Mouse (Mus musculus) heart, embryonic 10.5 days (tissue): ENCODE measurements at regions not wholly inside any gene's neighbourhood (a gene's known extent, or its start where the extent isn't known, plus 50 kb on each side); places are given as distances from the start of the nearest gene placed in this dataset.

Experiments
- DNase-seq: peaks from one replicate; pipeline ENCODE4 v3.0.0-alpha.2; 2017; ENCODE audit warnings: low spot score
- H3K27ac ChIP-seq: fragments of 300-500 bp; sonication (generic); 2 replicates; pipeline ENCODE4 v1.5.1; 2016; ENCODE audit warnings: mild to moderate bottlenecking
- H3K27me3 ChIP-seq: fragments of 300-500 bp; sonication (generic); 2 replicates; pipeline ENCODE4 v1.6.1; 2016; ENCODE audit warnings: mild to moderate bottlenecking; ENCODE audit not compliant: poor library complexity, insufficient read depth, severe bottlenecking
- H3K36me3 ChIP-seq: fragments of 300-500 bp; sonication (generic); 2 replicates; pipeline ENCODE4 v1.6.1; 2016; ENCODE audit warnings: mild to moderate bottlenecking, moderate library complexity
- H3K4me1 ChIP-seq: fragments of 300-500 bp; sonication (generic); 2 replicates; pipeline ENCODE4 v1.6.1; 2016; ENCODE audit warnings: mild to moderate bottlenecking
- H3K4me3 ChIP-seq: fragments of 300-500 bp; sonication (generic); 2 replicates; pipeline ENCODE4 v1.5.1; 2016; ENCODE audit warnings: mild to moderate bottlenecking, moderate library complexity
- H3K9me3 ChIP-seq: fragments of 300-500 bp; sonication (generic); 2 replicates; pipeline ENCODE4 v1.6.1; 2016; ENCODE audit warnings: mild to moderate bottlenecking, moderate library complexity
- WGBS: fragments of 180-500 bp; shearing (Covaris S2); methylation state at CpG from one replicate; pipeline ENCODE4 v1.1.7; 2016; 5-methylcytosine and 5-hydroxymethylcytosine counted together

- WGBS = 73% methylated on average over 3 of the region's 3 CpGs
- Histone ChIP-seq H3K4me1 (0 out of 2 replicates have a peak, but pooled peaks cover 3% of the 10 kb centered on the region), H3K27me3 (no peaks in the 10 kb centered on the region), H3K27ac (no peak overlapping the region), H3K36me3 (no peaks in the 10 kb centered on the region), H3K9me3 (no peaks in the 10 kb centered on the region), H3K4me3 (no peak overlapping the region)
- DNase-seq = no peak
These were observed 949.4 kb downstream of the Synb start for GRCm38 (mm10) chr14:68344715-68345114.

GRCm38 (mm10) chr14:68338440-68338839 is 955.7 kb downstream of the Synb start:
- Histone ChIP-seq H3K9me3 (no peaks in the 10 kb centered on the region), H3K36me3 (no peaks in the 10 kb centered on the region), H3K27ac (no peak overlapping the region), H3K4me3 (no peak overlapping the region), H3K27me3 (no peaks in the 10 kb centered on the region), H3K4me1 (peaks cover 13% of the 10 kb centered on the region)
- DNase-seq = no peak
- 46% methylated on average over 5 of the region's 5 CpGs for WGBS

- peaks cover 3% of the 10 kb centered on the region; the same call in 1 of the 2 replicates for H3K27me3 ChIP-seq
- 70% methylated on average over 1 of the region's 1 CpGs for WGBS
- H3K36me3 ChIP-seq = no peaks in the 10 kb centered on the region
- no peaks in the 10 kb centered on the region for H3K9me3 ChIP-seq
- H3K27ac ChIP-seq = no peak overlapping the region
- H3K4me3 ChIP-seq = no peak overlapping the region
- H3K4me1 ChIP-seq = no peaks in the 10 kb centered on the region
- no peak for DNase-seq
These were observed 969.0 kb downstream of the Synb start for GRCm38 (mm10) chr14:68325061-68325460.

DNA sequence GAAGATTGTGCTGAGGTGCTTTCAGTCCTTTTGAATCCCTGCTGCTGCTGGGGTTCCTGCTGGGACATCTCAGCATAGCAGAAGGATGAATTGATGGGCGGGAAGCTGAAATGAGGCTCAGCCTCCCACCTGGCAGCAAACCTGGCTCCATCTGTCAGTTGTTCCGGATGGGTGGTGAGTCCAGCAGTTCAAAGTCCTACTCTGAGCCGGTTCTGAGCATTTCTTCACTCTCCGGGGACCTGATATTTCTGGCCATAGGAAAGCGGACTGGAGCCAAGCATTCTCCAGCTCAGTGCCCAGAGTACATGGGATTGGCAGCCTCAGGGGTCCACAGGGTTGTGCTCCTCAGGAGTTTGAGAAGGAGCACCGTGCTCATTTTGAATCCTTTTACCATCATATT is 971.1 kb downstream of the Synb start:
- no peak for DNase-seq
- no peaks in the 10 kb centered on the region for H3K4me1 ChIP-seq
- WGBS = 61% methylated on average over 6 of the region's 6 CpGs

GRCm38 (mm10) chr14:68307973-68308660 is 986.0 kb downstream of the Synb start:
- no peak overlapping the region for H3K4me3 ChIP-seq
- 84% methylated on average over 2 of the region's 2 CpGs for WGBS
- DNase-seq = no peak
- H3K36me3 ChIP-seq = no peaks in the 10 kb centered on the region
- peaks cover 6% of the 10 kb centered on the region; the same call in 1 of the 2 replicates for H3K4me1 ChIP-seq
- H3K9me3 ChIP-seq = no peaks in the 10 kb centered on the region
- no peaks in the 10 kb centered on the region for H3K27me3 ChIP-seq
- H3K27ac ChIP-seq = no peak overlapping the region

More for the DNA sequence above, 971.1 kb downstream of the Synb start:
- Histone ChIP-seq H3K4me3 (no peak overlapping the region), H3K27me3 (peaks cover 3% of the 10 kb centered on the region; the same call in 1 of the 2 replicates), H3K36me3 (no peaks in the 10 kb centered on the region), H3K27ac (no peak overlapping the region), H3K9me3 (no peaks in the 10 kb centered on the region)

- WGBS = 48% methylated on average over 8 of the region's 8 CpGs
- no peaks in the 10 kb centered on the region for H3K36me3 ChIP-seq
- H3K9me3 ChIP-seq = no peaks in the 10 kb centered on the region
- peaks cover 6% of the 10 kb centered on the region; the same call in 1 of the 2 replicates for H3K4me1 ChIP-seq
- DNase-seq = no peak
- no peak overlapping the region for H3K4me3 ChIP-seq
- H3K27me3 ChIP-seq = no peaks in the 10 kb centered on the region
- H3K27ac ChIP-seq = no peak overlapping the region
These were observed 988.9 kb downstream of the Synb start for GRCm38 (mm10) chr14:68305166-68305565.

- H3K27me3 ChIP-seq = no peaks in the 10 kb centered on the region
- H3K9me3 ChIP-seq = no peaks in the 10 kb centered on the region
- H3K4me3 ChIP-seq = no peak overlapping the region
- H3K4me1 ChIP-seq = peaks cover 6% of the 10 kb centered on the region; the same call in 1 of the 2 replicates
- WGBS = 70% methylated on average over 4 of the region's 4 CpGs
- no peaks in the 10 kb centered on the region for H3K36me3 ChIP-seq
- no peak for DNase-seq
- no peak overlapping the region for H3K27ac ChIP-seq
These were observed 992.4 kb downstream of the Synb start for GRCm38 (mm10) chr14:68301710-68302109.

DNA sequence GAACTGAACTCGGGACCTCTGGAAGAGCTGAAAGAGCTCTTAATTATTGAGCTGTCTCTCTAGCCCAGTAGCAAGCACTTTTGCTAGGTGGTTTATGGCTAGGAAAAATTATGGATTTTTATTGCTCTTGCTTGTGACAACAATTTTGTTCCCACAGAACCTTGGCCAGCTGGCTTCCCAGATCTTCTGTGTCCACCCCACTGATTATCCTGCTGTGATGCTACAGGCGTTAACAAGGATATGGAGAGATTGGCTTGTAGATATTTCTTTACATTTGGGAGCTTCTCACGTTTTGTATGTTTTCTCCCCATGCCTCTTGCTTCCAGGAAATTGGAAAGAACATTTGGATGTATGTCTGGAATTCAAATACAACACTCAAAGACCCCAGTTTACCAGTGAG is 1008.6 kb downstream of the Synb start:
- no peaks in the 10 kb centered on the region for H3K36me3 ChIP-seq
- H3K4me1 ChIP-seq = no peaks in the 10 kb centered on the region
- no peak overlapping the region for H3K4me3 ChIP-seq
- no peak for DNase-seq
- WGBS = 74% methylated on average over 3 of the region's 3 CpGs
- no peaks in the 10 kb centered on the region for H3K27me3 ChIP-seq
- H3K9me3 ChIP-seq = no peaks in the 10 kb centered on the region
- no peak overlapping the region for H3K27ac ChIP-seq

- 86% methylated on average over 3 of the region's 3 CpGs for WGBS
These were observed 1032.7 kb downstream of the Synb start for GRCm38 (mm10) chr14:68261436-68261835.

GRCm38 (mm10) chr14:68246966-68247365 is 1047.1 kb downstream of the Synb start:
- H3K9me3 ChIP-seq = no peaks in the 10 kb centered on the region
- H3K4me1 ChIP-seq = no peaks in the 10 kb centered on the region; the same call in 1 of the 2 replicates
- DNase-seq = no peak
- H3K27ac ChIP-seq = no peak overlapping the region
- no peaks in the 10 kb centered on the region for H3K36me3 ChIP-seq
- H3K27me3 ChIP-seq = no peaks in the 10 kb centered on the region
- WGBS = 89% methylated on average over 2 of the region's 2 CpGs
- H3K4me3 ChIP-seq = no peak overlapping the region

More at GRCm38 (mm10) chr14:68261436-68261835, 1032.7 kb downstream of the Synb start:
- DNase-seq = no peak
- Histone ChIP-seq H3K4me3 (no peak overlapping the region), H3K9me3 (no peaks in the 10 kb centered on the region), H3K4me1 (no peaks in the 10 kb centered on the region), H3K27ac (no peak overlapping the region), H3K27me3 (no peaks in the 10 kb centered on the region), H3K36me3 (no peaks in the 10 kb centered on the region)

DNA sequence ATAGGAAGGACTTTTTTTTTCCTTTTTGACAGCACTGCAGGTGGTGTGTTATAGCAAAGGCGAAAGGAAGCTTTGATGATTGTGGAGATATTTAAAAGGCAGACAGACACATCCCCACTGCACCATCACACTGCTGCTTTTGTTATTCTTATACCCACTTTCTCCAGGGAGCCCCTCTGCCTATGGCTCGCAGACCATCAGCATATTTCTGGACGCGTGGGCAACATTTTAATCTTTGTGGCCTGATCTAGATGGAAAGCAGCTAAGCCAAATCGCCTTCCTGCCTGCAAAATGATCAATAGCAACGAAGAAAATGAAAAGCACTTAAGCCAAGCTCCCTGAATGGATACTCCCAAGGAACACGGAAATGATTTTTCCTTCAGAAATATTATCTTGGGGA is 1054.0 kb downstream of the Synb start:
- DNase-seq = no peak
- Histone ChIP-seq H3K9me3 (no peaks in the 10 kb centered on the region), H3K4me3 (no peak overlapping the region), H3K4me1 (no peaks in the 10 kb centered on the region), H3K27ac (no peak overlapping the region), H3K36me3 (no peaks in the 10 kb centered on the region), H3K27me3 (no peaks in the 10 kb centered on the region)
- WGBS = 80% methylated on average over 7 of the region's 7 CpGs

DNA sequence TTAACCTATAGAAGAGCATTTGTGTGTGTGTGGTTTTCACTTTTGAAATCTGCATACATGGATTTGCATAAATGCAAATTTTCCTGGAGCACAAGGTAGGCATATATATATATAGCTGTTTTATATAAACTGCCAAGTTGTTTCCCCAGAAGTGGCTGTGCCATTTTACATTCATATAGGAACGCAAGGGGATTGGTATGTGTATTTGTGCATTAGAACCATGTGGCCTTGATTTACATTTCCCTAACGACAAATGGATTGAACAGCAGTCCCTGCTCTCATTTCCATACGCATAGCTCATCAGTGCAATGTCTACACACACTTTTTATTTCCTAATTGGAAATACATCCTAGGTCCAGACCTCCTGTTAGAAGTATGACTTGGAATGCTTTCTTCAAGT is 1069.9 kb downstream of the Synb start:
- Histone ChIP-seq H3K27me3 (no peaks in the 10 kb centered on the region), H3K36me3 (no peaks in the 10 kb centered on the region), H3K4me1 (peaks cover 1% of the 10 kb centered on the region; the same call in 1 of the 2 replicates), H3K9me3 (no peaks in the 10 kb centered on the region), H3K4me3 (no peak overlapping the region), H3K27ac (no peak overlapping the region)
- no peak for DNase-seq
- WGBS = 81% methylated on average over 3 of the region's 3 CpGs

- DNase-seq = no peak
- no peaks in the 10 kb centered on the region for H3K27me3 ChIP-seq
- 69% methylated on average over 9 of the region's 9 CpGs for WGBS
- H3K4me3 ChIP-seq = no peak overlapping the region
- H3K4me1 ChIP-seq = peaks cover 13% of the 10 kb centered on the region; the same call in 1 of the 2 replicates
- no peaks in the 10 kb centered on the region for H3K9me3 ChIP-seq
- H3K36me3 ChIP-seq = no peaks in the 10 kb centered on the region
- H3K27ac ChIP-seq = no peak overlapping the region
These were observed 1075.0 kb downstream of the Synb start for GRCm38 (mm10) chr14:68219025-68219595.
